Mouse (Mus musculus): ENCODE data around the gene Ostf1.

Ostf1 gene

DNA sequence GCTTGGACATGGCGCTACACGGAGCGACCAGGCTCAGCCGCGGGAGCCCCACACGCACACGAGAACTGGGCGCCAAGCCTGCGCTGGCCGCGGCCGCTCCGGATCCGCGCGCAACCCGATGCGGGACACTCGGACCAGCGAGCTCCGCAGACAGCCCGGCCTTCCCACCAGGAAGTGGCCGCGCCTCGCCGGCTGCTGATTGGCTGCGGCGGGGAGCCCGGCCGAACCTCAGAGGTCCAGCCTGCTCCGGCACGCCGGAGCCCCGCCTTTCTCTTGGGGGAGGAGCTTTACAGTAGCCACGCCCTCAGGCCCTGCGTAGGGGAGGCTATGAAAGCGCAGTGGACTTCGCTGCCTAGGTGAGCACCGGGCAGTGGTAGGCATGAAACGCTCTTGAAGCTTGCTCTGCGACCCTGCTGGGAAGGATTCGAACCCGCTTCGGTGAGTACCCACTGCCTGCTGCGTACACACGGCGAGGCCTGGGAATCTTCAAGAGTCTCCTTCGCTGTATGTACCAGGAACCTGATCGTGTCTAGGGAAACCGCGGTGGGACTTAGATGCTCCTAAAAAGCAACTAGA, at the start of gene Ostf1, which contains the start of gene Nmrk1:
TSS of gene Ostf1 (minus strand) at position 180 of the 576 bp plus-strand sequence.
TSS of gene Nmrk1 (plus strand) at position 307 of the 576 bp plus-strand sequence.
- DNase-seq: peak; percentile 97 to 98

DNA sequence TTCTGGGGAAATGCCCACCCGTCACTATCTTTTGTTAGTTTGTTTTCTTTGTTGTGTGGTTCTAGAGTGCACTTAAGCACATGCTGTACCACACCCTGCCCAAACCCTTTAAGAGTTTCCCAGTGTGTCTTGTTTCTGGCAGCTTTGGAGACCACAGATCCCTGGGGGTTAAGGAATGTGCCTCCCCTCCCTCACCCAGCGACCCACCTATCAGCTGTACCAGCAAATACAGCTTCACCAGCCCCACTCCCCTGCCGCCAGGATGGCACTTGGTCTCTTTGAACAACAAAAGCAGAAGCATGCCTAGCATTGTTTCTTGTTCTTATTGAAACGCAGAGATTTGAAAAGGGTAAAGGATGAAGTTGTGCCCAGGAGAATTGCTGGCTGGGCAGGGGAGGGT, 41.5 kb upstream of the Ostf1 start:
- DNase-seq: no peak

DNA sequence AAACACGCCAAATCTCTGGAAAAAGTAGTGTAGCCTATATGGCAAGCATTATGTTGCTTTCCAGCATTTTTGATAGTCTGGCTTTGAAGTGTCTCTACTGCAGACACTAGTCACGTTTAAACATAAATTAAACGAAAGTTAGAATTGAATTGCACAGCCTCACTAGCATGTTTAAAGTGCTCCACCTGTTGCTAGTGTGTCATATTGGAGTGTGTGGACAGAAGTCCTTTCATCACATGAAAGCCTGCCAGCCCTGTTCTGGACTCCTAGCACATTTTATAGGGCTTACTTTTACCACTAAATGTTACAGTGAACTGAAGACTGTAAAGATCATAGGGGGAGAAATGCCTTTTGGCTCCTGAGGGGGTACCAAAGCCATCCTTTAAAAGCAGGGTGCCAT, 40.9 kb upstream of the Ostf1 start:
- no peak for DNase-seq

DNA sequence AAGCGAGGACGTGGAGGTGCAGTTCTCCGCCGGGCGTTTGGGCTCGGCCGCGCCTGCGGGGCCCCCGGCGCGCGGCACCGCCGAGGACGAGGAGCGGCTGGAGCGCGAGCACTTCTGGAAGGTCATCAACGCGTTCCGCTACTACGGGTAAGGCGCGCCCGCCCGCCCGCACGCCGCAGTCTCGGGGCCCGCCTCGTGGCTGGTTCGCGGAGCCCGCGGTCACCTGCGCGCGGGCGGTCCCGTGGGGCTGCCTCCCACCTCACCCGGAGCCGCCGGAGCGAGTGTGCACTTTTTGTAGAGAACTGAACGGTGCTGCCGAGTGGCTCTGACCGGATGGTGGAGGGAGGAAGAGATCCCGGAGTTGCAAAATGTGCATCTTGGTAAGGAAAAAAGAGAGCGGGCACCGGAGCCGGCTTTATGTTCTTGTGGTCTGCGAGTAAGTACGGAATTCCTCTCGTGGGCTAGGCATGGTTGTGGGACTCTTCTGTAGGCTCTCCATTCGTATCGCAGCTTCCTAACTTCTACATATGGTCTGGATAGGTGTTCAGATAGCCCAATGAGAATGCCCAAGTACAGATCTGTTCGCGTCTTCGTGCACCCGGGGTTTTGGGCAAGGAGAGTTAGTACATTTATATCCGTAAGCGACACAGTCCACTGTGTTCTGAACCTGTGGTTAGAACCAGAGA, 39.6 kb upstream of the Ostf1 start:
- DNase-seq: peak; percentile 64 to 66

DNA sequence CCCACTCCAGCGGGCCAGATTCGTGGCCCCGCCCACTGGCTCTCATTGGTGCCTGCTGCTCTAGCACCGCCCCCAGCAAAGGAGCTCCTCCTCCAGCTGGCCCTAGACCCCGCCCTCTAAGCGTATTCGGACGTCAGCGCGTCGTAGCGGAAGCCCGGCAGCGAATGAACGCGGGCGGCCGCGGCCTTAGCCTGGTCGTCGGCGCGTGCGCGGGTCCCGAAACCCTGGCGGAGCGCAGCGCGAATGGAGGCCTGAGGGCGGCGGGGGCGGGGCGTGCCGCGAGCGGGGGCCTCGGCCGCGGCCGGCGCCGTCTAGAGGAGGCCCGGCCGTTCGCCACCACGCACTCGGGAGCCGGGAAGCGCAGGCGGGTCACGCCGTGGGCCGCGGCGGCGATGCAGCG, 39.0 kb upstream of the Ostf1 start, which contains the start of gene Carnmt1:
TSS of gene Carnmt1 (plus strand) at position 157 of the 400 bp plus-strand sequence.
- peak; percentile 99 for DNase-seq

DNA sequence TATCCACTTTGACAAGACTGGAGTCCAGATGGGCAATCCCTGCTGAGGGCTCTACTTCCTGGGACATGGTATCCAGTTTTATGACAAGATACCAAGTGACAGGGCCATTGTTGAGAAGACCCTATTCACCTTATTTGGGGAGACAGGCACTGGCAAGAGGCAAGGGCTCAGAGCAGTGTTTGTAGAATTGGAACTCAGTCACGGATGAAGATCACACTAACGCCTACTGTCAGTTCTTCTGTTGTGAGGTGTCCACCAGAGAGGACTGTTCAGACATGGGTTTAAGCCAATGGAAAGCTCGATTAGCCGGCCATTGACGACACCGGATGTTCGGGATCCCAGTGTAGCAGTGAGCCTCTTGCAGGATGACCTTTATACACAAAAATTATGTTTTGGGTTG, 37.9 kb upstream of the Ostf1 start:
- no peak for DNase-seq

DNA sequence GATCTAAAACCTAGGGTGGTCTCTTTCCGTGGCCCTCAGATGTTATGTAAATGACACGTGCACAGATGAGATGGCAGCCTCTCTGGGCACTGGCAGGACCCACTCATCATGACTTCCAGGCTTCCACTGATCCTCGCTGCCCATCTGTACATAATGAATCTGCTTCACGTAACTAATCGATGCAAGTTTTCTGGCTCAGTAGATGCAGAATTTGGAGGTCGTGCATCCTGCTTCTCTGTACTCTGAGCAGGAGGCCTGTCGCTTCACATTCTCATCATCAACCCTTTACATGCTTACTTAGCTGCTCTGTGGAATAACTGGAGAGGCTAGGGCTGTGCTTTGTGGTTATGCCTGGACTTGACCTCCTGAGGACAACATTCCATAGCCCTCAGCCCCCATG, 35.3 kb upstream of the Ostf1 start:
- DNase-seq: no peak

DNA sequence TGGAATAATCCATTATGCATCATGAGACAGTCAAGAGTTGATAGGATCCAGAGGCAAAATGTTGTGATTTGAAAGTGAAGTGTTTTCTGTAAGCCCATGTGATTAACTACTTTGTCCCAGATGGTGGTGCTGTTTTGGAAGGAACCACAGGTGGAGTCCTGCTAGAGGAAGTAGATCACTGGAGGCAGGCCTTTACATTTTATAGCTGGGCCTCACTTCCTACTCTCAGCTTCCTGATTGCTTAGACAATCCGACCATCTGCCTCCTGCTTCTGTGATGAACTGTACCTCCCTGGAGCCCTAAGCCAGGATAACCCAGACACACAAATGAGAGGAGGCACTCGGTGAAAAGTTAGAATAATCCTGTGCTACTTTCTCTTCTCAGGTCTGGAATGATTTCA, 32.3 kb upstream of the Ostf1 start:
- no peak for DNase-seq

DNA sequence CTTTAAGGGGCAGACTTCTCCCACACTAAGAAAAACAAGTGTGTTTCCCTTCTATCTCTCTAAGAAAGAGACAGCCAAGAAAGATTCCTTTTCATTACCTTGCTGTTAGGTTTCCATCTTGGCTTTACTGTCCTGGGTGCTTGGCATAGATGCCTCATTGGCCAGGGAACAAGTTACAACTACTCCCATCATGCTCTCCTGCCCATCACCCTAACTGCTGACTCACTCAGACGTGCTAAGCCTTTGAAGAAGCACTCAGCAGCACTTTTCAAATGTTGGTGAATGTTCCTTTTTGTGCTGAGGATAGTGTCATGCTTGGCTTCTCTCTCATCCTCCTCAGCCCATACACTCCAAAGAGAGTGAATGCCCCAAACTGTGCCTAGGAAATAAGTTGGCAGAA, 30.1 kb upstream of the Ostf1 start:
- no peak for DNase-seq

DNA sequence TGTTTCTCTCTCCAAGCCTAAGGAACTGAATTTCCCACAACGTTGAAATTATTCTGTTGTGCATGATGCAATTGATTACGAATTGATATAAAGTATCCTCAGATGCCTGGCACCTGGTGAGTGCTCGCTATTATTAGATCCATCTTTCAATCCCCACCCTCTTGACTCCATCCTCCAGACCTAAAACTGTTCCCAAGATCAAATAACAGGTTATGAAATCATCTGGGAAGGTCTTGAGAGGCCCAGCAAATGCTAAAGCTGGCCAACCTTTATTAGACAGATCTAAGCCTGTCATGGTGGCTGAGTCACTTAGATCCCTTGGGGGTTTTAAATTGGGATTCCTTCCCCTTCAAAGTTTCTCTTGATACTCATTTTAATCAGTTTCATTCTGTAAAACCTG, 28.8 kb upstream of the Ostf1 start:
- no peak for DNase-seq

DNA sequence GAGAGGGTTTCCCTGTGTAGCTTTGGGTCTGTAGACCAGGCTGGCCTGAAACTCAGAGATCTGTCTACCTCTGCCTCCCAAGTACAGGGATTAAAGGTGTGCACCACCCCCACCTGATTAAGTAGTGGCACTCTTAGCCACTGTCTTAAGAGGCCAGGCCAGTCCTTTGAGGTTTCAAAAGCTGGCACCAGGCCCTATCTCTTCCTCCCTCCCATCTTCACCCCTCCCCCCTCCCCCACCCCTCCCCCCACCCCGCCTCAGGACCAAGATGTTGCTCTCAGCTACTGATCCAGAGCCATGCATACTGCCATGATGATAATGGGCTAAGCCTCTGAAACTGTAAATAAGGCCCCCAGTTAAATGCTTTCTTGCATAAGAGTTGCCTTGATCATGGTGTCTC, 27.7 kb upstream of the Ostf1 start:
- DNase-seq: no peak

DNA sequence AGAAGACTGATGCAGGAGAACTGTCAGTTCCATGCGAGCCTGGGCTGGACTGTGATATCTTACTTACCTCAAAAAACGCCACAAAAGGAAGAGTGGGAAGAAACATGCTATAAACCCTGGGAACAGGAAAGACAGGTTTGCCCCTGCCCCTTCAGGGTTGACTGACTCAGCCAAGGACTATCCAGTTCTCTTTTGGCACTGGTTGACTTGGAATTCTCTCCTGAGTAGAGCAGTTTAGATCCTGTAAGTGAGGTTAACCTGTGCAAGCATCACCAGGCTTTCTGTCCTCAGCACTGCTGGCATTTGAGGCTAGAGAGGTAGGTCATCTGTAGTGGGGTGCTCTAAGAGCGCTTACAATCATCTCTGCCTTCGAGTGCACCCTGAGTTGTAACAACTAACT, 26.9 kb upstream of the Ostf1 start:
- DNase-seq: no peak

DNA sequence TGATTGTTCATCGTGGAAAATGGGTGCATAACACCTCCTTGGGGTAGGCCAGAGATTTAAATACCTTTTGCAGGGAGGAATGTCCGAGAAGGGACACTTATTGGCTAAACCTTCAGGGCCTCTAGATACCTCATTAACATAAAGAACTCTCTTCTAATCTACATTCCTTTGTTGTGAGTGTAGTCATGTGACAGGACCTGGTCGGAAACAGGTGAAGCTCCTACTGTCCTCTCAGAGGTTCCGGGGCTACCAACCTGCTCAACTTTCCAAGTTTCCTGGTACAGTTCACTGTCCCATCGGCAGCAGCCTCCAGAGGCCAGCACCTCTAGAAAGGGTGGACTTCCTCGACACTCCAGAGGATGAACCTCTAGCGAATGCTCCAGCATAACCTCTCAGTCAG, 24.4 kb upstream of the Ostf1 start:
- DNase-seq: no peak

DNA sequence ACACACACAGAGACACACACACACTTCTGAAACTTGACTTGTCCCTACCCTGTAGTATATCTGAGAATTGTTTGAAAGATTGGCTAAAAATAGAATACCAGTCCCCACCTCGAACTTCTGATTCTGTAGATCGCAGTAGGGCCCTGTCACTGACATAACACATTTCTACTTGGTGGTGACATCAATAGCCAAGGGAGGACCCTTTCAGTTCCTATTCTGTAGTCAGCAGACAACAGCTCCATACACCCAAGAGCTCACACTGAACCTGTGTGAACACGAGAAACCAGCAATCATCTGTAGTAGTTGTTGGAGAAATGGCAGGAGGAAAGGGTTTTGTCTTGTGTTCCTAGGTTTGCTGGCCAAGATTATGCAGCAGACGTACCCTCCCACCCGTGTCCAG, 23.4 kb upstream of the Ostf1 start:
- DNase-seq: no peak

DNA sequence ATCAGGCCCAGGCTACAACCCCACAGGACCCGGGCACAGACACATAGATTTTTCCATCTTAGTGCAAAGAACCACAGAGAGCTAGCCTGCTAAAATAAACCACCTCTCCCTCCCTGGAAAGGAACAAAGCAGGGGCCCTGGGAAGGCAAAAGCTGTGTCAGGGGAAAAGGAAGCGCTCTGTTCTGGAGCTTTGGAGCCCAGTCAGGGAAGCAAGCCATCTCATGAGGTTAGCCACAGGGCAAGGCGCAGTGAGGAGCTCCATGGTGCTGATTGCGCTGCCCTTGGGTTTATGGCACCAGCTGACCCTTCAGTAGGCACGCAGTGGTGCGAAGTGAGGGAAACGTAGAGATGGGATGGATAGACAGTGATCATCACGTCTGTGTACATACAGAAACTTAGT, 22.7 kb upstream of the Ostf1 start:
- DNase-seq: peak in 1 of 2 experiments; percentile 17

DNA sequence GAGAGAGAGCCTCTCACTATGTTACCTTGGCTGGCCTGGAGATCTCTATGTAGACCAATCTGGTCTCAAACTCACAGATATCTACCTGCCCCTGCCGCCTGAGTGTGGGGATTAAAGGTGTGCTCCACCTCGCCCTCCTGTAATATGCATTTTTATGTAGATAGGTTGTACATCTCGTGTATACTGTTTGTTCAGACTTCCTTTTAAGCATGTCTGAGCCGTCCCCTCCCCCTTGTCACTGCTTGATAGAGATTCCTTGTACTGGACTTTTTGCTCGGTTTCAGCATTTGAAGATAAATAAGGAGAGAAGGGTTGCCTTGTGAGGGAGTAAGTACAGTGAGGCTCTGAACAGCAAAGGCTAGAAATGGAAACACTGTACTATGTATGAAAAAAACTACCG, 21.4 kb upstream of the Ostf1 start:
- peak; percentile 34 to 42 for DNase-seq

DNA sequence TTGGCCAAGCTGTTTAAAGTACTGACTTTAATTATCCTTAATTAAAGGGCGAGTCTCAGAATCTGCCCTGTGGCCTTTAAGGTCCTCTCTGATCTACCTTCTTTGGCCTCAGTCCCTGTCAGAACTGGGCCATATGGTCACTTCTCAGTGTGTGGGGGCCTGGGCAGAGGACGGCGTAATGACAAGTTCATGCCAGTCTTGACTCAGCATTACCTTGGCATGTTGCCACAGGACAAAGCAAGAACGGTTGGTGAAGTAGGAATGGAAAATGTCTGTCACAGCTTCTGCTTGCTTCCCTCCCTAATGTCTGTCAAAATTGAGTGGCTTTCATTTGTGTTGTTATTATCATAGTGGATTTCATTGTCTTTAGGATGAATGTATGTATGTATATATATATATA, 21.0 kb upstream of the Ostf1 start:
- peak; percentile 91 to 94 for DNase-seq

DNA sequence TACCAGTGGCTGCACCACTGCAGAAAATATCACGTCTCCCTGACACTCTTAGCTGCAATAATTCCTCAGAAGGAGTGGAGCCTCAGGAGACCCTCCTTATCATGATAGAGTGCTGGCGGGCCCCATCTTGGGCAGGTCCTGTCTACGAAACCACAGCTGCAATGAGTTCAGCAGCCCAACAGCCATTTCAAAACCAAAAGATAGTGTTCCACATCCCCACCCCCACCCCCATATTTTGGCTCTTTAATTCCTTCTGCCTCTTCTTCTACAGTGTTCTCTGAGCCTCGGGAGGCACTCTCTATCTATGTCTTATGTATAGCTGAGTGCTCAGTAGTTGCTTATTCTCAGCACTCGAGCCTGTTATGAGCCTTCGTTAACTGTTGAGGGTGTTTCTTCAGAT, 18.9 kb upstream of the Ostf1 start:
- DNase-seq: no peak

DNA sequence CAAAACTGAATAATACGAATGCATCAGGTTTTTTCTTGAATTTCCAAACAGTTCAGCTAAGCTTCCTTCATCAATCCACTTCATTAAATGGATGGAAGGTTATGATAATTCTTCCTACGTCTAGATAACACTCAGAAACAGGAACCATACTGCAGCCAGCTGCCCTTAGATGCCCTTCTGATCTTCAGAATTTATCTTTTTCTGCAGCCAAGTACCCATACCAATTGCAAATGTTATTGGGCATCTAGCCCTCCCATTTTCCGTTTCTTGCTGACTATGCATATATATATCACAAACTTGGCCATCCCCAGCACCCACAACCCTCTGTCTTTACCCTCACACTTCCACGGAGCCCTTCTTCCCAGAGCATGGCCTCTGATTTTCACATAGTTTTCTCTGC, 18.3 kb upstream of the Ostf1 start:
- no peak for DNase-seq

DNA sequence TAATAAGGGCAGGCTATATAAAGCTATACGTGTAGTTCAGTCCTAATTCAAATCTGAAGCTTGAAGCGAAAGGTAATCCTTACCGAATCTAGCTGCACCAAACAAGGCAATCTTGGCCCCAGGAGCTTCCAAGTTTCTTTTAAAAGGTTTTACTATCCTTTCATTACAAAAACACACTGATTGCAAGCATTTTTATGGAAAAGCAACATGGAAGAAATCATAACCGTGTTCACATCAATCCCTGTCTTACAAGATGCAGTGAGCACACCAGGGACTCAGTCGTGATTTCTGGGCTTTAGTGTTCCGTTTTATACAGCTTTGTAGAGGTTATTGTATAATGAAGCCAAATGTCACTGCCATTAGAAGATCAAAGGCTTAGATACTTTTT, 16.9 kb upstream of the Ostf1 start:
- DNase-seq: no peak

DNA sequence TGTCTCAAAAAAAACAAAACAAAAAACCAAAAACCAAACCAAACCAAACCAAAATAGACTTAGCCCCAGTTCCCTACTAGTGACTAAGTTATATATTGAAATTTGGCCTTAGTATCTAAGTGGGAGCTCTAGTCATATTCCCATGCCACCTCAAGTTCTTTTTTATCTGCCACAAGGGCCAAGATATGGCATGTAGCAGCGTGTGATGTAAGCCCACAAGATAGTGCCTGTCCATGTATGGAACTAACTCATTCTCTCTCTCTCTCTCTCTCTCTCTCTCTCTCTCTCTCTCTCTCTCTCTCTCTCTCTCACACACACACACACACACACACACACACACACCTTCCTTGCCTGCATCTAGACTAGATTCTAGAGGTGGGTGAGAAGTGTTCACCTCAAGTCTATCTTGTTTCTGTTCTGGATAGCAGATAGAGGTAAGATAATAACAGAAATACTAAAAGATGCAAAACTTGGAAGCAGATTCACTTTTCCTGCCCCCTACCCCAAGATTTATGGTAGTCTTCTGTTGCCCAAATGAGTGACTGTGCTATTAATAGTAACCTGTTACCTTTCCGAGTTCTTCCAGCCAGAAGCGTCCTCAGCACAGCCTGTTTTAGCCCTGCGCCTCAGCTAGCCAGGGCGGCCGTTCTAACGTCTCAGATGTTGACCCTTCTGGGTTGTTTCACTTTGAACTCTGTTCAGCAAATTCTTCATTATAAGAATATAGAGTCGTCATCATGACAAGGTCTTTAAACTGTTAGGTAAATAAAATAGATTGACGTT, 16.3 kb upstream of the Ostf1 start:
- no peak for DNase-seq

DNA sequence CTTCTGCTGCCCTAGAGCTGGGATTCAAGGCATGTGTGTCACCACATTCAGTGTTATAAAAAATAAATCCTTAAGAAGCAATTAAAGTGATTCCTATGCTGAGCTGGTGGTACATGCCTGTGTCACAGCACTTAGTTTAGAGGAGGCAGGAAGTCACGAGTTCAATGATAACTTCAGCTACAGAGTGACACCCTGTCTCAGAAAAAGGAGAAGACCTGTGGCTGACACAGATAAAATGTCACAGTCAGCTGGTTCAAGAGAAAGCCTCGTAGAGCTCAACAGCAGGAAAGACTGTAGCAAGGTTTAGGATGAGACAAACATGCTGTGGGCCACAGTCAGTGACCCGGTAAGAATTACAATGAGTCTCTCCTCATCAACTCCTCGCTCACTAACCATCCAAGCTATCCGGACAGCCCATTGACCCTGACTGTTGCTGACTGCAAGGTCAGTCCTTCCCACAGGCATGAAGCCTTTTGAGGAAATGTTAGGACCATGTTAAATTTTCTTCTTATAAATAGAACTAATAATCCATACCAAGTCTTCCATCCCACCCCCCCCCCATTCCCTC, 15.3 kb upstream of the Ostf1 start:
- DNase-seq: no peak

DNA sequence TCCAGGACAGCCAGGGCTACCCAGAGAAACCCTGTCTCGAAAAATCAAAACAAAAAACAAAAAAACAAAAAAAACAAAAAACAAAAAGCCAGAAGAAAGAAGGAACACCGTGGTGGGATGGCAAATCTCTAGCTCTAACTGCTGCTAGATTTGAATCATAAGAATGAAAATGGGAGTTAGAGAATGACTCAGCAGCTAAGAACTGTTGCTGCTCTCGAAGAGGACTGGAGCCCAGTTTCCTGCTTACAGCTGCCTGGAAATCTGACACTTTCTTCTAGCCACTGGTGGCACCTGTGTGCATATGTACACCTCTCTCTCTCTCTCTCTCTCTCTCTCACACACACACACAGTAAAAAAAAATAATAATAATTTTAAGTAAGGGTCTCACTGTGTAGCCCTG, 14.8 kb upstream of the Ostf1 start:
- DNase-seq: no peak

DNA sequence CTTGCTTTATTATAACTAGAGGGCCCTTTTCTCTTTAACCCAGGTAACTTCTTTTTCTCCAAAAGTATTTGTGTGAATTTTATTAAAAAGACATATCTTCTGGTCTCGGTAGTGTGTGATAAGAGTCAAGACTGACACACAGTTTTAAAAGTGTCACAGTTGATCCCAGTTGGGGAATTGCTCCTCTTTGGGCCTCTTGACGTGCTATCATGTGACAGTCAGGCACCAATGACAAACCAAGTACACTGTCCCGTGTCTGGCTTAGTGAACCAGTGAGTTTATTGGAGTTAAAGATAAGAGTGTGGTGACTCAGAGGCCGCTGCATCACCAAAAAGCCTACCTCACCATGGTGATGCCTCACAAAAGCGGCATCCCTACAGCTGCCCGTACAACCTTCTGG, 12.5 kb upstream of the Ostf1 start:
- no peak for DNase-seq
